Mouse (Mus musculus): ENCODE results near the gene Atp8a1. TPM values are rescaled to one million over a fixed set of nuclear protein-coding genes. Genes with fewer than 3 reads are reported as not detected.

Gene Atp8a1
- polyA plus RNA-seq, 1 experiment from 2014 or later = 3.3 TPM

GRCm38 (mm10) chr5:67690336-67690735 is 156.9 kb downstream of the Atp8a1 start:
- Histone ChIP-seq H3K9me3 (ENCODE audit: control insufficient read depth, low read length) (no peaks in the 10 kb centered on the region), H3K27me3 (ENCODE audit: control insufficient read depth, insufficient read depth, low read length) (no peaks in the 10 kb centered on the region), H3K9ac (ENCODE audit: low read length) (no peak overlapping the region), H3K4me1 (replicated peaks; ENCODE audit: control insufficient read depth, insufficient read depth) (no peaks in the 10 kb centered on the region), H3K27ac (replicated peaks) (no peak overlapping the region), H3K4me3 (ENCODE audit: low read depth, low read length) (no peak overlapping the region), H3K4me2 (replicated peaks; ENCODE audit: low read depth) (no peak overlapping the region), H3K36me3 (ENCODE audit: control insufficient read depth, insufficient read depth, low read length) (no peaks in the 10 kb centered on the region)
- no peak for TF ChIP-seq CTCF (IDR thresholded peaks at IDR 0.05; ENCODE audit: low read depth)
- TF ChIP-seq EP300 (optimal IDR thresholded peaks at IDR 0.05) = no peak
- 90% methylated on average over 9 of the region's 9 CpGs for WGBS
- ATAC-seq (ENCODE audit: low FRiP score, low TSS enrichment) (no peak), DNase-seq (ENCODE audit: low spot score) (no peak)

GRCm38 (mm10) chr5:67688001-67688400 is 159.2 kb downstream of the Atp8a1 start:
- 89% methylated on average over 8 of the region's 8 CpGs for WGBS
- H3K27me3 ChIP-seq (ENCODE audit: control insufficient read depth, insufficient read depth, low read length) = no peaks in the 10 kb centered on the region
- H3K4me3 ChIP-seq (ENCODE audit: low read depth, low read length) = no peak overlapping the region
- no peak overlapping the region for H3K27ac ChIP-seq (replicated peaks)
- no peak overlapping the region for H3K9ac ChIP-seq (ENCODE audit: low read length)
- no peak for TF ChIP-seq EP300 (optimal IDR thresholded peaks at IDR 0.05)
- TF ChIP-seq CTCF (IDR thresholded peaks at IDR 0.05; ENCODE audit: low read depth) = no peak
- no peak for ATAC-seq (ENCODE audit: low FRiP score, low TSS enrichment)
- no peaks in the 10 kb centered on the region for H3K9me3 ChIP-seq (ENCODE audit: control insufficient read depth, low read length)
- no peaks in the 10 kb centered on the region for H3K36me3 ChIP-seq (ENCODE audit: control insufficient read depth, insufficient read depth, low read length)
- no peak for DNase-seq (ENCODE audit: low spot score)
- H3K4me2 ChIP-seq (replicated peaks; ENCODE audit: low read depth) = no peak overlapping the region
- no peaks in the 10 kb centered on the region for H3K4me1 ChIP-seq (replicated peaks; ENCODE audit: control insufficient read depth, insufficient read depth)

- WGBS = 88% methylated on average over 7 of the region's 7 CpGs
- no peaks in the 10 kb centered on the region for H3K9me3 ChIP-seq (ENCODE audit: control insufficient read depth, low read length)
- TF ChIP-seq CTCF (IDR thresholded peaks at IDR 0.05; ENCODE audit: low read depth) = no peak
- TF ChIP-seq EP300 (optimal IDR thresholded peaks at IDR 0.05) = no peak
- H3K4me1 ChIP-seq (replicated peaks; ENCODE audit: control insufficient read depth, insufficient read depth) = no peaks in the 10 kb centered on the region
- ATAC-seq (ENCODE audit: low FRiP score, low TSS enrichment) = no peak
- no peak overlapping the region for H3K9ac ChIP-seq (ENCODE audit: low read length)
- H3K36me3 ChIP-seq (ENCODE audit: control insufficient read depth, insufficient read depth, low read length) = no peaks in the 10 kb centered on the region
- no peak overlapping the region for H3K4me3 ChIP-seq (ENCODE audit: low read depth, low read length)
- no peak overlapping the region for H3K4me2 ChIP-seq (replicated peaks; ENCODE audit: low read depth)
- H3K27ac ChIP-seq (replicated peaks) = no peak overlapping the region
- no peaks in the 10 kb centered on the region for H3K27me3 ChIP-seq (ENCODE audit: control insufficient read depth, insufficient read depth, low read length)
- no peak for DNase-seq (ENCODE audit: low spot score)
Measured at GRCm38 (mm10) chr5:67685906-67686305, 161.3 kb downstream of the Atp8a1 start.

- DNase-seq (ENCODE audit: low spot score) (no peak), ATAC-seq (ENCODE audit: low FRiP score, low TSS enrichment) (no peak)
- Histone ChIP-seq H3K4me3 (ENCODE audit: low read depth, low read length) (no peak overlapping the region), H3K27ac (replicated peaks) (no peak overlapping the region), H3K4me1 (replicated peaks; ENCODE audit: control insufficient read depth, insufficient read depth) (no peaks in the 10 kb centered on the region), H3K9me3 (ENCODE audit: control insufficient read depth, low read length) (no peaks in the 10 kb centered on the region), H3K9ac (ENCODE audit: low read length) (no peak overlapping the region), H3K4me2 (replicated peaks; ENCODE audit: low read depth) (no peak overlapping the region), H3K27me3 (ENCODE audit: control insufficient read depth, insufficient read depth, low read length) (no peaks in the 10 kb centered on the region), H3K36me3 (ENCODE audit: control insufficient read depth, insufficient read depth, low read length) (no peaks in the 10 kb centered on the region)
- no peak for TF ChIP-seq EP300 (optimal IDR thresholded peaks at IDR 0.05)
- WGBS = 55% methylated on average over 5 of the region's 5 CpGs
Measured at GRCm38 (mm10) chr5:67685461-67685860, 161.8 kb downstream of the Atp8a1 start.

GRCm38 (mm10) chr5:67678819-67679218 is 168.4 kb downstream of the Atp8a1 start:
- no peak for ATAC-seq (ENCODE audit: low FRiP score, low TSS enrichment)
- Histone ChIP-seq H3K4me3 (ENCODE audit: low read depth, low read length) (no peak overlapping the region), H3K9me3 (ENCODE audit: control insufficient read depth, low read length) (no peaks in the 10 kb centered on the region), H3K4me1 (replicated peaks; ENCODE audit: control insufficient read depth, insufficient read depth) (no peaks in the 10 kb centered on the region), H3K4me2 (replicated peaks; ENCODE audit: low read depth) (no peak overlapping the region), H3K27me3 (ENCODE audit: control insufficient read depth, insufficient read depth, low read length) (no peaks in the 10 kb centered on the region), H3K9ac (ENCODE audit: low read length) (no peak overlapping the region), H3K27ac (replicated peaks) (no peak overlapping the region), H3K36me3 (ENCODE audit: control insufficient read depth, insufficient read depth, low read length) (no peaks in the 10 kb centered on the region)
- no peak for DNase-seq (ENCODE audit: low spot score)
- no peak for TF ChIP-seq CTCF (IDR thresholded peaks at IDR 0.05; ENCODE audit: low read depth)
- no peak for TF ChIP-seq EP300 (optimal IDR thresholded peaks at IDR 0.05)
- 56% methylated on average over 3 of the region's 3 CpGs for WGBS

- no peaks in the 10 kb centered on the region for H3K36me3 ChIP-seq (ENCODE audit: control insufficient read depth, insufficient read depth, low read length)
- H3K4me1 ChIP-seq (replicated peaks; ENCODE audit: control insufficient read depth, insufficient read depth) = no peaks in the 10 kb centered on the region
- no peak overlapping the region for H3K4me2 ChIP-seq (replicated peaks; ENCODE audit: low read depth)
- H3K4me3 ChIP-seq (ENCODE audit: low read depth, low read length) = no peak overlapping the region
- WGBS = 84% methylated on average over 4 of the region's 4 CpGs
- no peaks in the 10 kb centered on the region for H3K27me3 ChIP-seq (ENCODE audit: control insufficient read depth, insufficient read depth, low read length)
- ATAC-seq (ENCODE audit: low FRiP score, low TSS enrichment) (no peak), DNase-seq (ENCODE audit: low spot score) (no peak)
- no peaks in the 10 kb centered on the region for H3K9me3 ChIP-seq (ENCODE audit: control insufficient read depth, low read length)
- H3K9ac ChIP-seq (ENCODE audit: low read length) = no peak overlapping the region
- TF ChIP-seq CTCF (IDR thresholded peaks at IDR 0.05; ENCODE audit: low read depth) = no peak
- no peak for TF ChIP-seq EP300 (optimal IDR thresholded peaks at IDR 0.05)
- no peak overlapping the region for H3K27ac ChIP-seq (replicated peaks)
Measured at GRCm38 (mm10) chr5:67673008-67673407, 174.2 kb downstream of the Atp8a1 start.
